Mouse (Mus musculus): ENCODE measurements at regions not wholly inside any gene's neighbourhood (a gene's known extent, or its start where the extent isn't known, plus 50 kb on each side); places are given as distances from the start of the nearest gene placed in this dataset.

DNA sequence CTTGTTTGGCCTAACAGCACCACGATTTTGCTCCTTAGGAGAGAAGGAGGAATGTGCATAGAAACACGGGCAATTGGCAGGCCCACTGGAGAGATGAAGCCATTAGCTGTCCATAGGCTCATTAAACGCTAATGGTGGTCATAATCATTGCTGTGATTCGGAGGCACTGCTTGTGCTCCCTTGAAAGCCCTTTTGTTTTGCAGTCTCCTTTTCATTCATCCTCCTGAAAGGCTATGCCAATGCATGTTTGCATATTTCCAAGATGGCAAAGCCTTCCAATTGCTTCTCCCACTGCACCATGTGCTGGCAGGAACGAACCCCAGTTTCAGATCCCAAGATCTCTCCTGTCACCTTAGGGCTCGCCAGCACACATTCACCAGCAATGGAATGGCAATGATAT, 322.9 kb upstream of the Adgrl2 start:
- H3K4me2 ChIP-seq: no peak overlapping the region
- ATAC-seq (replicated peaks): no peak
- no peaks in the 10 kb centered on the region for H3K36me3 ChIP-seq (replicated peaks)
- H3K4me1 ChIP-seq: no peaks in the 10 kb centered on the region
- no peaks in the 10 kb centered on the region for H3K27me3 ChIP-seq (replicated peaks)
- no peak overlapping the region for H3K9ac ChIP-seq
- no peak overlapping the region for H3K27ac ChIP-seq
- H3K4me3 ChIP-seq: no peak overlapping the region
- no peaks in the 10 kb centered on the region for H3K9me3 ChIP-seq
- 80% methylated on average over 6 of the region's 6 CpGs for WGBS

DNA sequence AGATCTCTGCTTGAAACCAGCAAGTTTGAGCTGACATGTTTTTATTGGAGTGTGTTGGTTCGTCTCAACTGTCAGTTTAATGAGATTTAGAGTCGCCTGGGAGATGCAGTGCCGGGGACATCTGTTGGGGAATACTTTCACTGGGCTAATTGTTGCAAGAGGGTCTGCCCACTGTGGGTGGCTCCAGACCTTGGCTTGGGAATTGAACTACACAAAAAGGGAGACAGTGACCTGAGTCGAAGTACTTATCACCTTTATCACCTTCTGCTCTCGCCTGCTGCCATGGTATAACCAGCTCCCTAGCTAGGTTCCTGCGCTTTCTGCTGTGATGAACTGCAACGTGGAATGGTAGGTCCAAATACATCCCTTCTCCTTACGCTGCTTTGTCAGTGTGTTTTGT, 321.2 kb upstream of the Adgrl2 start:
- no peaks in the 10 kb centered on the region for H3K4me1 ChIP-seq
- no peaks in the 10 kb centered on the region for H3K36me3 ChIP-seq (replicated peaks)
- ATAC-seq (replicated peaks): no peak
- no peak overlapping the region for H3K4me3 ChIP-seq
- no peak overlapping the region for H3K4me2 ChIP-seq
- no peaks in the 10 kb centered on the region for H3K9me3 ChIP-seq
- H3K27me3 ChIP-seq (replicated peaks): no peaks in the 10 kb centered on the region
- no peak overlapping the region for H3K27ac ChIP-seq
- no peak overlapping the region for H3K9ac ChIP-seq
- whole genome bisulfite sequencing: 93% methylated on average over 8 of the region's 8 CpGs

DNA sequence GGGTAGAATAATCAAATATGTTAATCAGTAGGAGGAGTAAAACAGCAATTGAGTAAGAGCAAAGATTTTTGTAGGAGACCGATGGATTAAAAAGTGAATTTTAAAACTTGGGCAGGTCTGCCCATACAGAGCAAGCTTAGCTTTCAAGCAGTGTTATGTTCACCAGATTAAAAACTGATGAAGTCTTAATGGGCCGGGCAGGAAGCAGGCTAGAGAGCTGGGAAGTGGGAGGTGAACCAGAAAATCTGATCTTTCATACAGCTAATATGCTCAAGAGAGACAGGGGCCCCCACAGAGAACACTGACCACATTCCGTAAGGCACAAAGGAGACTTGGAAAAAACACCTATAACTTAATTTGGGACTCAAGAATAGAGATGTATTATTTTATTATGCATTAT, 316.4 kb upstream of the Adgrl2 start:
- Histone ChIP-seq H3K27me3 (replicated peaks) (no peaks in the 10 kb centered on the region), H3K4me1 (no peaks in the 10 kb centered on the region)
- WGBS: 33% methylated on average over 3 of the region's 3 CpGs

DNA sequence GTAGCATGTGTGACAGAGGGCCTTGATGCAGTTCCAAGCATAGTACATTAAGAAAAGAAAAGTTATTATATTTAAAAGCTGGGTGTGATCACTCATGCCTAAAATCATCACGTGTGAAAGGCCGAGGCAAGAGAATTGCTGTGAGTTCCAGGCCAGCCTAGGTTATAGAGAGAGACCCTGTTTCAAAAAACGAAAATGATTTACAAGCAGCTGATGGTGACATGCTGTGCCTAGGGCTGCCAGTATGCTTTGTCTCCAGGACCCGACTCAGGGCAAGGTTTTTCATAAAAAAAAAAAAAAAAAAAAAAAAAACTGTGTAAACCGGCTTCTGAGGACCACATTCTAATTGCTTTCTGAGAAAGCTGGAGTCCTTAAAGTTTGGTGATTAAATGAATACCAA, 315.9 kb upstream of the Adgrl2 start:
- no peak overlapping the region for H3K4me2 ChIP-seq
- H3K36me3 ChIP-seq (replicated peaks): no peaks in the 10 kb centered on the region
- no peak for ATAC-seq (replicated peaks)
- no peak overlapping the region for H3K9ac ChIP-seq
- no peak overlapping the region for H3K27ac ChIP-seq
- H3K9me3 ChIP-seq: no peaks in the 10 kb centered on the region
- 24% methylated on average over 5 of the region's 5 CpGs for WGBS
- no peak overlapping the region for H3K4me3 ChIP-seq
- no peaks in the 10 kb centered on the region for H3K27me3 ChIP-seq (replicated peaks)
- no peaks in the 10 kb centered on the region for H3K4me1 ChIP-seq

More for the DNA sequence above, 316.4 kb upstream of the Adgrl2 start:
- no peak overlapping the region for H3K9ac ChIP-seq
- H3K4me2 ChIP-seq: no peak overlapping the region
- no peaks in the 10 kb centered on the region for H3K36me3 ChIP-seq (replicated peaks)
- H3K27ac ChIP-seq: no peak overlapping the region
- H3K4me3 ChIP-seq: no peak overlapping the region
- no peak for ATAC-seq (replicated peaks)
- no peaks in the 10 kb centered on the region for H3K9me3 ChIP-seq

DNA sequence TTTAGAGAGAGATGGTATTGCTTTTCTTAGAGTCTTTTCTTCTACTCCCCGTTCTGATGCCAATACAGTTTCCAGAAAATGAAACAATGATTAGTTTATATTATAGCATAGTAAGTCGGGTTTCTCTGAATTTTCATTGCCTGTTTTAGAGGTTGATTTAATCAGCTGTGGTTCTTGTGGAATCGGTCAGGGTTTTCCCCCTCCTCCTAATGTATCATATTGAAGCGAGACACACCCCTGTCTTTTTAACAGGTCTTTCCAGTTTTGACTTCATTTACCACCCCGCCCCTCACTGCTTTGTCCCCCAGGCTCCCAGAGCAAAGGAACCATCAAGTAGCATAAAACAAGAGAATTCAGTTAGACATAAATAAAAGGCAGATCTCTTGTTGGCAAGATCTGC, 315.1 kb upstream of the Adgrl2 start:
- H3K36me3 ChIP-seq (replicated peaks): no peaks in the 10 kb centered on the region
- 71% methylated on average over 5 of the region's 5 CpGs for WGBS
- H3K4me2 ChIP-seq: no peak overlapping the region
- H3K4me3 ChIP-seq: no peak overlapping the region
- no peaks in the 10 kb centered on the region for H3K27me3 ChIP-seq (replicated peaks)
- no peak overlapping the region for H3K27ac ChIP-seq
- ATAC-seq (replicated peaks): no peak
- H3K4me1 ChIP-seq: no peaks in the 10 kb centered on the region
- H3K9me3 ChIP-seq: no peaks in the 10 kb centered on the region
- H3K9ac ChIP-seq: no peak overlapping the region

DNA sequence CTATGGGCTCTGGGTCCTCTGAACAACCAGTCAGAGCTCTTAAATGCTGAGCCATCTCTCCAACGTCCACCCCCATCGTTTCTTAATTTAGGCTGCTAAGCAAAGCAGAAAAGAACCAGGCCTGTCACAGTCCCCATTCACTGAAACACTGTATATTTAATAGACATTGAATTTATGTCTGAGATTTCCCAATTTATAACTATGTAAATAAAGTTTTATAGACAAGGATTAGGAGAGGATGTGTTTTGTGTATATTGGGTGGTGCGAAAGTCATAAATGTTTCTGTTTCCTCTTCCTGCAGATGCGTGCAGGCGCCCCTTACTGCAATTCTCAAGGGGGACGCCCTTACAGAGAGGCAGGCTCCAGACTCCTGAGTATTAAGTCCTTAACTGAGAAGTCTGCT, 314.7 kb upstream of the Adgrl2 start:
- Histone ChIP-seq H3K9me3 (no peaks in the 10 kb centered on the region), H3K4me2 (no peak overlapping the region), H3K4me3 (no peak overlapping the region), H3K9ac (no peak overlapping the region), H3K27me3 (replicated peaks) (no peaks in the 10 kb centered on the region), H3K36me3 (replicated peaks) (no peaks in the 10 kb centered on the region), H3K4me1 (no peaks in the 10 kb centered on the region), H3K27ac (no peak overlapping the region)
- no peak for ATAC-seq (replicated peaks)
- 61% methylated on average over 6 of the region's 6 CpGs for WGBS

DNA sequence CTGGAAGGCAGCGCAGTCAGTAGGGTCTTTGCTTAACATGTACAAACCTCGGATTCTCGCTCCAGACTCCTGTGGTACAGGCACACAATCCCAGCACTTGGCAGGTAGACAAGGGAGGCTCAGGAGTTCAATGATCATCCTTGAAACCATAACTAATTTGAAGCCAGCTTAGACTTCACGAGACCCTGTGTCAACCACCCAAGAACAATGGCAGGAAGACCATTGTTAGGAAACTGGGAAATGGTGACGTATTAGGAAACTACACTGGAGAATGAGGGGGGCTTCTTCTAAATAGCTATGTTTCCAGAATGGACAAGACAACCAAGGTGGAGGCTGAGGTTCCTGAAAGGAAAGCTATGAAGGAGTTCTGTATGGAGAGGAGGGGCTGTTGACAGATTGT, 313.1 kb upstream of the Adgrl2 start:
- Histone ChIP-seq H3K36me3 (replicated peaks) (no peaks in the 10 kb centered on the region), H3K4me2 (no peak overlapping the region), H3K4me3 (no peak overlapping the region), H3K27me3 (replicated peaks) (no peaks in the 10 kb centered on the region), H3K4me1 (no peaks in the 10 kb centered on the region), H3K27ac (no peak overlapping the region), H3K9me3 (no peaks in the 10 kb centered on the region), H3K9ac (no peak overlapping the region)
- ATAC-seq (replicated peaks): no peak
- 78% methylated on average over 5 of the region's 5 CpGs for WGBS

DNA sequence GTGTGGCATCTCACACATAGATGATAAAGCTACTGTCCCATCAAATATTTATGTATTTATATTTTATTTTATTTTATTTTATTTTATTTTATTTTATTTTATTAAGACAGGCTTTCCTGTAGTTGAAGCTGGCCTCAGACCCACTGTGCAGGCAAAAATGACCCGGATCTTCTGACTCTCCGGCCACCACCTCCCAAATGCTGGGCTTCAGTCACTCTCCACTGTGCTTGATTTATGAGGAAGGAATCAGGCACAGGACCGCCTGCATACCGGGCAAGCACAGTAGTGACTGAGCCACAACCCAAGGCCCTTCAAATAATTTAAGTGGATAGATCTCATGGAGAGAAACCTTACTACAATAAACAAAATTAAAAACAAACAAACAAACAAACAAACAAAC, 309.6 kb upstream of the Adgrl2 start:
- H3K36me3 ChIP-seq (replicated peaks): no peaks in the 10 kb centered on the region
- WGBS: 94% methylated on average over 4 of the region's 4 CpGs
- no peak overlapping the region for H3K9ac ChIP-seq
- H3K4me2 ChIP-seq: no peak overlapping the region
- H3K4me3 ChIP-seq: no peak overlapping the region
- no peaks in the 10 kb centered on the region for H3K9me3 ChIP-seq
- no peaks in the 10 kb centered on the region for H3K27me3 ChIP-seq (replicated peaks)
- peaks cover 15% of the 10 kb centered on the region for H3K4me1 ChIP-seq
- H3K27ac ChIP-seq: no peak overlapping the region
- no peak for ATAC-seq (replicated peaks)

DNA sequence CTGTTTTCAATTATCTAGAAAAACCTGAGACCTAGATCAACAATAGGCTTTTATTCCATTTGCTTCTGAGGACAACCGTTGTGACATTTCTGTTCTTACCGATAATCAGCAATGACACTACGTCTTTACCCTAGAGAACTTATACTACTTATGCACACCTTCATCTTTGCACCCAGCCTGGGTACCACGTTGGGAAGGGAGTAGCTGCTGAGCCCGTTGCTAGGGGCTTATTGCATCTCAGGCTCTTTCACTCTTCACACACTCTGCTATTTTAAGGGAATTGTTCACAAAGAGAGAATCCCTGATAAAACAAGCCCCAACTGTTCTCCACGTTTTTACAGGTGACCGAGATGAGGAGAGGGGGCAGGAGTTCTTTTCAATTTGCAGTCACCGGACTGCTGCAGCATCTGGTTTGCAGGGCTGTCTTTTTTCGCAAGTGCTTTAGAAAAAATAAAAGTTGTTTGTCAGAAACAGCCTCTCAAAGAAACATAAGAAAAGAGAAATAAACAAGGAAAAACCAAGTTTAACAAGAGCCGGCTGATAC, 306.1 kb upstream of the Adgrl2 start:
- no peaks in the 10 kb centered on the region for H3K36me3 ChIP-seq (replicated peaks)
- no peak overlapping the region for H3K4me2 ChIP-seq
- no peak overlapping the region for H3K4me3 ChIP-seq
- peaks cover 19% of the 10 kb centered on the region for H3K4me1 ChIP-seq
- 37% methylated on average over 10 of the region's 10 CpGs for WGBS
- no peaks in the 10 kb centered on the region for H3K9me3 ChIP-seq
- no peak for ATAC-seq (replicated peaks)
- H3K27me3 ChIP-seq (replicated peaks): no peaks in the 10 kb centered on the region
- H3K9ac ChIP-seq: no peak overlapping the region
- H3K27ac ChIP-seq: peak overlapping the region; percentile 65; the same call in 1 of the 2 replicates

DNA sequence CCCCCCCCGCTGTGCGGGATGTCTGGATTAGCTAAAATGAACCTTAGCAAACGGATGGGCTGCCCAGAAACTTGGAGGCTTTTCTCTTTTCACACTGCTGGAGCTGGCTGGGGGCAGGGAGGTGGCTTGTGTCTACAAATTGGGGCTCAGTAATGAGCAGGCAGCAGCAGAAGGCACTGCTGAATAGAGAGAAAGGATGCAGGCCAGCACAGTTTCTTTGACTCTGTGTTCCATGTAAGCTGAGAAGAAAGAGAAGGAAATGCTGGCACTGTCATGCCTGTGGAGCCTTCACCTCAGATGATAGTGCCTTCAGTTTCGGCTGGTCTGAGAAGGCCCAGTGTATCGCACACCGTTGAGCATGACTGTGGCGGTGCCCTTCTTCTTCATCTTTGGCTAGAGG, 305.6 kb upstream of the Adgrl2 start:
- ATAC-seq (replicated peaks): peak; percentile 75

DNA sequence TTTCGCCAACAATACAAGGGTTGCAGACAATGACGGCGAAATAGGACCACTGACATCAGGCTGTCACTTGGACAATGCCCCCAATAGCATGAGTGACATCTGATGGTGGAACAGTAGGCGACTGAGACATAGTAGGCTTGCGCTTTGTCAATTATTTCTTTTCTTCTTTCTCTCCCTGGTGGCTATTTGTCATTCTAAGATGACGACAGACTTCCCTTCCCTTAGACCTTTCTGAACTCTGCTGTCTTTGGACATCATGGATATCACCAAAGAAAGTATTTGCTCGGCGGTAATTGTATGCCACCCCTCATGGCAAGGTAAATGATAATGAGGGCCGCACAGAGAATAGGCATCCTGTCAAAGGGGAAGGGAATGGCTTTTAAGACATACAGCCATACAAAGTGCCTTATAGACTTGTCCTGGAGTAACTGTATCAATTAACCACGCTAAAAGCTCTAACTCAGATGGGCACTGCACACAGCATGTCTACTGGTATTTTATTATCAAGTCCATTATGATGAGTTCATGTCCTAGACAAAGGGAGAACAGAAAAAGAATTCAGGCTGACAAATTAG, 305.0 kb upstream of the Adgrl2 start:
- peak; percentile 51; the same call in 1 of the 2 replicates for ATAC-seq (replicated peaks)

More for the DNA sequence above, 305.6 kb upstream of the Adgrl2 start:
- Histone ChIP-seq H3K27ac (peak overlapping the region; percentile 65), H3K9me3 (no peaks in the 10 kb centered on the region), H3K4me1 (peaks cover 22% of the 10 kb centered on the region), H3K4me3 (no peak overlapping the region), H3K27me3 (replicated peaks) (no peaks in the 10 kb centered on the region), H3K4me2 (no peak overlapping the region), H3K9ac (no peak overlapping the region), H3K36me3 (replicated peaks) (no peaks in the 10 kb centered on the region)
- WGBS: 19% methylated on average over 6 of the region's 7 CpGs

DNA sequence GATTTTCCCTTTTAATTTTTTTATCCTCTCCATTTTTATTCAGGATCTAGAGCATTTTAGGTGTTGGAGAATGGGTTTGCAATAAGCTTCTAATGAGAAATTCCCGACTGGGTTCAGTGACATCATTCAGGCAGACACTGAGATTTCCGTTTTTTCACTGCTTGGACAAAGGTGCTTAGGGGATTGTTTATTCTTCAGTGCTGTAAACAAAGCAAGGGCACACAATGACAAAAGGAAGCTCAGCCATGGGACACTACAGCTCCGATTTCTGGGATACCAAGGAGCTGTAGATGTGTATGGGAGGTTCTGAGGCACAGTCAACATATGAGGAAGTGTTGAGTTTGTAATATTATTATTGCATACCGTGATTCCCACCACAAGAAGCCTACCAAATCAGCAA, 304.1 kb upstream of the Adgrl2 start:
- Histone ChIP-seq H3K4me2 (no peak overlapping the region), H3K36me3 (replicated peaks) (no peaks in the 10 kb centered on the region), H3K27me3 (replicated peaks) (no peaks in the 10 kb centered on the region), H3K27ac (no peak overlapping the region), H3K4me1 (peaks cover 22% of the 10 kb centered on the region), H3K9me3 (no peaks in the 10 kb centered on the region), H3K9ac (no peak overlapping the region), H3K4me3 (no peak overlapping the region)
- 41% methylated on average over 4 of the region's 4 CpGs for WGBS
- no peak for ATAC-seq (replicated peaks)

More for the DNA sequence above, 305.0 kb upstream of the Adgrl2 start:
- Histone ChIP-seq H3K36me3 (replicated peaks) (no peaks in the 10 kb centered on the region), H3K4me3 (no peak overlapping the region), H3K27ac (0 out of 2 replicates have a peak overlapping the region, but pooled peaks have one; percentile 32), H3K9me3 (no peaks in the 10 kb centered on the region), H3K27me3 (replicated peaks) (no peaks in the 10 kb centered on the region), H3K4me1 (peaks cover 22% of the 10 kb centered on the region), H3K4me2 (no peak overlapping the region), H3K9ac (no peak overlapping the region)
- whole genome bisulfite sequencing: 18% methylated on average over 10 of the region's 10 CpGs

DNA sequence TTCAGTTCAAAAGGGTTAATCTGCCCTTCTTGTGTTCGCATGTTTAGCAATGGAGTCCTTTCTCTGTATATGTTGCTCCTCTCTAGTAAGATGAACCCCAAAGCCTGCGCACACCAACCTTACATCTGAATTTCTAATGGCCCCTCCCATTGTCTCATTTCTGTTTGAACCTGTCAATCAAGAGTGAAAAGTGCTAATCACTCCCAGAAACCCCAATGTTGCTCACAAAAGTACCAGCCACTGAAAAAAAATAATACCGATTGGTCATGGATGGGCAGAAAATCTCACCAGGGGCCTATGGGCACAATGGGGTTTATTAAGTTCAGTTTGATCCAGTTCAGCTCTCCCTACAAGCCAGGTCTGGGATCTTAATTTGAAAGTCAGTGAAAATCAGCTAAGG, 302.1 kb upstream of the Adgrl2 start:
- no peaks in the 10 kb centered on the region for H3K36me3 ChIP-seq (replicated peaks)
- H3K4me3 ChIP-seq: no peak overlapping the region
- no peaks in the 10 kb centered on the region for H3K9me3 ChIP-seq
- ATAC-seq (replicated peaks): no peak
- no peak overlapping the region for H3K9ac ChIP-seq
- H3K27ac ChIP-seq: no peak overlapping the region
- no peaks in the 10 kb centered on the region for H3K27me3 ChIP-seq (replicated peaks)
- H3K4me1 ChIP-seq: peaks cover 22% of the 10 kb centered on the region
- 25% methylated on average over 3 of the region's 3 CpGs for WGBS
- no peak overlapping the region for H3K4me2 ChIP-seq

All from midbrain, embryonic 15.5 days (tissue).